Mouse (Mus musculus) limb, embryonic 14.5 days (tissue): ENCODE data around the gene Hist2h3c1. TPM values are rescaled to one million over a fixed set of nuclear protein-coding genes. Genes with fewer than 3 reads are reported as not detected.

Experiments used
- ATAC-seq: fragments of 200-750 bp; cut with Nextera tagmentation; 2 replicates; pipeline ENCODE4 v1.8.0; 2017; ENCODE audit warnings: low read depth, moderate number of reproducible peaks, moderate TSS enrichment; ENCODE audit not compliant: low FRiP score
- DNase-seq: peaks from one replicate; pipeline ENCODE4 v3.0.0-alpha.2; 2015; ENCODE audit warnings: low spot score
- H3K27ac ChIP-seq: fragments of 300-500 bp; sonication (generic); replicated peaks from 2 replicates; pipeline ENCODE4 v1.5.1; 2014; ENCODE audit warnings: low read depth, mild to moderate bottlenecking, low read length, moderate library complexity, mixed read lengths
- H3K27me3 ChIP-seq: fragments of 300-500 bp; sonication (generic); 2 replicates; pipeline ENCODE4 v1.6.1; 2014; ENCODE audit warnings: low read length, mixed read lengths; ENCODE audit not compliant: control insufficient read depth, insufficient read depth
- H3K36me3 ChIP-seq: fragments of 300-500 bp; sonication (generic); 2 replicates; pipeline ENCODE4 v1.6.1; 2014; ENCODE audit warnings: mild to moderate bottlenecking, low read length, moderate library complexity, mixed read lengths; ENCODE audit not compliant: control insufficient read depth, insufficient read depth
- H3K4me1 ChIP-seq: fragments of 300-500 bp; sonication (generic); 2 replicates; pipeline ENCODE4 v1.6.1; 2014; ENCODE audit warnings: antibody characterized with exemption, low read length, mixed read lengths; ENCODE audit not compliant: control insufficient read depth, insufficient read depth
- H3K4me2 ChIP-seq: fragments of 300-500 bp; sonication (generic); replicated peaks from 2 replicates; pipeline ENCODE4 v1.6.1; 2014; ENCODE audit warnings: low read depth, mild to moderate bottlenecking, low read length, moderate library complexity; ENCODE audit not compliant: severe bottlenecking
- H3K4me3 ChIP-seq: fragments of 300-500 bp; sonication (generic); replicated peaks from 2 replicates; pipeline ENCODE4 v1.5.1; 2014; ENCODE audit warnings: low read length
- H3K9ac ChIP-seq: fragments of 300-500 bp; sonication (generic); 2 replicates; pipeline ENCODE4 v1.6.1; 2014; ENCODE audit warnings: mild to moderate bottlenecking, low read depth, low read length, moderate library complexity; ENCODE audit not compliant: severe bottlenecking
- H3K9me3 ChIP-seq: fragments of 300-500 bp; sonication (generic); 2 replicates; pipeline ENCODE4 v1.6.1; 2016; ENCODE audit warnings: low read length; ENCODE audit not compliant: control insufficient read depth
- POLR2A ChIP-seq: fragments of 200-500 bp; IDR thresholded peaks from 2 replicates; pipeline ENCODE4 v1.8.0; 2012; ENCODE audit warnings: inconsistent platforms, mild to moderate bottlenecking, moderate library complexity, borderline replicate concordance; ENCODE audit not compliant: insufficient read depth, insufficient read length; ENCODE audit errors: extremely low read depth
- whole genome bisulfite sequencing: fragments of 180-500 bp; shearing (Covaris S2); extraction: QIAGEN DNeasy Blood & Tissue Kit; methylation state at CpG from one replicate; pipeline ENCODE4 v1.1.7; 2014; 5-methylcytosine and 5-hydroxymethylcytosine counted together
- polyA plus RNA-seq, 2 experiments: library from polyadenylated mRNA; depleted of rRNA in 1 of 2; stranded (reverse) in 1 of 2; unstranded in 1 of 2; fragments of >200 nt; fragmentation: Nextera tagmentation in 1 of 2; extraction: Ambion mirVana in 1 of 2; gene quantifications; 2 replicates each; pipeline versions ENCODE4 v1.2.1 to v1.2.3; 2012 to 2014

Hist2h3c1 gene
- polyA plus RNA-seq, 2 experiments: 0.66 TPM; not detected in 1

- ATAC-seq (no peak), DNase-seq (no peak)
- Histone ChIP-seq H3K4me3 (no peak overlapping the region), H3K4me2 (no peak overlapping the region), H3K9me3 (no peaks in the 10 kb centered on the region), H3K27ac (no peak overlapping the region), H3K4me1 (no peaks in the 10 kb centered on the region), H3K36me3 (no peaks in the 10 kb centered on the region), H3K27me3 (no peaks in the 10 kb centered on the region), H3K9ac (no peak overlapping the region)
- TF ChIP-seq POLR2A: no peak
- 75% methylated on average over 2 of the region's 2 CpGs for WGBS
These were observed 17.7 kb upstream of the Hist2h3c1 start for GRCm38 (mm10) chr3:96228828-96229227.

- DNase-seq (no peak), ATAC-seq (no peak)
- Histone ChIP-seq H3K27me3 (no peaks in the 10 kb centered on the region), H3K9ac (no peak overlapping the region), H3K4me2 (no peak overlapping the region), H3K36me3 (no peaks in the 10 kb centered on the region), H3K4me1 (no peaks in the 10 kb centered on the region), H3K9me3 (no peaks in the 10 kb centered on the region), H3K4me3 (no peak overlapping the region), H3K27ac (no peak overlapping the region)
- 81% methylated on average over 2 of the region's 2 CpGs for WGBS
- no peak for TF ChIP-seq POLR2A
These were observed 16.1 kb upstream of the Hist2h3c1 start for GRCm38 (mm10) chr3:96230404-96230803.

GRCm38 (mm10) chr3:96230910-96231757, 15.4 kb upstream of the Hist2h3c1 start:
- Histone ChIP-seq H3K27me3 (no peaks in the 10 kb centered on the region), H3K4me3 (no peak overlapping the region), H3K36me3 (no peaks in the 10 kb centered on the region), H3K4me1 (no peaks in the 10 kb centered on the region), H3K9me3 (no peaks in the 10 kb centered on the region), H3K27ac (no peak overlapping the region), H3K9ac (no peak overlapping the region), H3K4me2 (no peak overlapping the region)
- WGBS: 78% methylated on average over 4 of the region's 4 CpGs
- no peak for DNase-seq
- no peak for ATAC-seq
- no peak for TF ChIP-seq POLR2A

GRCm38 (mm10) chr3:96231758-96232120, 14.7 kb upstream of the Hist2h3c1 start:
- Histone ChIP-seq H3K9me3 (no peaks in the 10 kb centered on the region), H3K9ac (no peak overlapping the region), H3K4me3 (no peak overlapping the region), H3K4me2 (no peak overlapping the region), H3K36me3 (no peaks in the 10 kb centered on the region), H3K27me3 (no peaks in the 10 kb centered on the region), H3K27ac (no peak overlapping the region), H3K4me1 (no peaks in the 10 kb centered on the region)
- ATAC-seq (no peak), DNase-seq (no peak)
- 60% methylated on average over 2 of the region's 2 CpGs for WGBS
- no peak for TF ChIP-seq POLR2A

GRCm38 (mm10) chr3:96234914-96235313, 11.6 kb upstream of the Hist2h3c1 start:
- 84% methylated on average over 2 of the region's 2 CpGs for WGBS
- Histone ChIP-seq H3K4me2 (no peak overlapping the region), H3K4me3 (no peak overlapping the region), H3K4me1 (peaks cover 2% of the 10 kb centered on the region; the same call in 1 of the 2 replicates), H3K27ac (no peak overlapping the region), H3K9ac (no peak overlapping the region), H3K36me3 (no peaks in the 10 kb centered on the region), H3K9me3 (no peaks in the 10 kb centered on the region), H3K27me3 (no peaks in the 10 kb centered on the region)
- DNase-seq: no peak
- TF ChIP-seq POLR2A: no peak
- no peak for ATAC-seq

- ATAC-seq (no peak), DNase-seq (no peak)
- peaks cover 4% of the 10 kb centered on the region; the same call in 1 of the 2 replicates for H3K4me1 ChIP-seq
- no peaks in the 10 kb centered on the region for H3K36me3 ChIP-seq
- H3K27ac ChIP-seq: no peak overlapping the region
- no peak overlapping the region for H3K4me2 ChIP-seq
- no peak overlapping the region for H3K9ac ChIP-seq
- H3K27me3 ChIP-seq: no peaks in the 10 kb centered on the region
- no peaks in the 10 kb centered on the region for H3K9me3 ChIP-seq
- WGBS: 69% methylated on average over 3 of the region's 3 CpGs
- TF ChIP-seq POLR2A: no peak
- no peak overlapping the region for H3K4me3 ChIP-seq
These were observed 10.6 kb upstream of the Hist2h3c1 start for GRCm38 (mm10) chr3:96235836-96236235.
